Mouse (Mus musculus) lung, adult 2 months (tissue): ENCODE data around the gene Tmem11.

Experiments
- CTCF ChIP-seq: fragments of 200-500 bp; IDR thresholded peaks from 2 replicates; pipeline ENCODE4 v1.5.1; 2011; ENCODE audit warnings: mild to moderate bottlenecking, low read length, control low read depth; ENCODE audit not compliant: insufficient read depth
- POLR2A ChIP-seq: fragments of 200-500 bp; IDR thresholded peaks from 2 replicates; pipeline ENCODE4 v1.6.1; 2011; ENCODE audit warnings: low read depth, mild to moderate bottlenecking, control low read depth, low read length, borderline replicate concordance; ENCODE audit errors: extremely low read depth

DNA sequence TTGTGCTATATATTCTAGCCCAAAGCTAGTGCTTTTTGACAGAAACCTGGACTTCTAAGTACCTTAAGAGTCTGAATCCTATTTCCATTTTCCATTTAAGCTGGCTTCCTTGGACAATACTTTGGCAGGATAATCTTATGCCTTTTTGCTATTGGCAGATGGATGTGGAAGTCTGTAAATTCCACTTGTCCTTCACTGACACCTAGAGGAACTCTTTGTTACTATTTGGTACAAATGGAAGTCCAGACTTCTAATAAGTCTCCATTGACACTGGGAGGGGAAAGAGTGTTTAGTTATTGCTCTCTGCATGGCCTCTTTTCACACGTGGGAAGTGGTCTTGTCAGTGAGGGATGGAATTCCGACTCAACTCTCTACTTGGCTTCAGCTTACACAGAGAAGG is 50.2 kb downstream of the Tmem11 start:
- TF ChIP-seq CTCF (peak; percentile 18; the same call in 1 of the 2 replicates), POLR2A (no peak)
